Mouse (Mus musculus) liver, postnatal 0 days (tissue): ENCODE measurements around the gene Trp53bp1.

ENCODE experiments used
- CTCF ChIP-seq: sonication (generic); IDR thresholded peaks from 2 replicates; pipeline ENCODE4 v1.5.1; 2016; ENCODE audit warnings: antibody characterized with exemption, low read depth
- EP300 ChIP-seq: IDR thresholded peaks from 2 replicates; pipeline ENCODE4 v1.6.1; 2016; ENCODE audit warnings: antibody characterized with exemption, low read depth, mild to moderate bottlenecking

DNA sequence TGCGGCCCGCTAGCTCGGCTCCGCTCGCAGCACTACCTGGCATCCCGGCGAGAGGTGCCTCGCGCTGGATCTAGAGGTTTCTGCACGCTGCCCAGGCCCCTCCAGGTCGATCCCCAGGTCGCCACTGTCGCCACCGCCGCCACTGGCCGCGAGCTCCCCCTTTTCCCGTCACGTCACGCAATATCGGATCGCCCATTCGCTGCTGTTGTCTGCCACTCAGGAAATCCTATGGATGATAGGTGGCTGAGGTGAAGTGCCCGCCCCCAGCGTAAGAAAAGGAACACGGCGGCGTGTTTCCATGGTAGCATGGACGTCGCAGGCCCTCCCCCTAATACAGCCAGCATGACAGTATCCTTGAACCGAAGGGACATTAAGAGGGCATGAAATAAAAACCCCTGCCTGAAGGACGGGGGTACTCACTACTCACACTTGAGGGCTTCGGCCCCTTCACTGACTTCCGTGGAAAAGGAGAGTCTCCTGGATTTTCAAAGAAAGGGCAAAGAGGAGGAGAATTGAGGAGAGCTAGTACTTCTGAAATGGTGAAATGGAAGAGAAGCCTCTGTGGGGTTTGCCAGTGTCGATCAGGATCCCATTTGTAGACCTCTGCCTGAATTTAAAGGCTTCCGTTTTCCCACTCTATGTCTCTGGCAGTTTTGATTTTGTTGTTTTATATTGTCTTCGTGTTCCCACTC lies at the start of gene Trp53bp1:
- TF ChIP-seq CTCF (no peak; the same call in 1 of the 2 replicates), EP300 (no peak)
